Mouse (Mus musculus): ENCODE data around the gene Camk2g. TPM values are rescaled to one million over a fixed set of nuclear protein-coding genes. Genes with fewer than 3 reads are reported as not detected.
A peak's percentile ranks its signal among the peaks of the same experiment; 100 is the strongest.

The Camk2g gene
- polyA plus RNA-seq, 1 experiment from 2014 or later = 39.5 TPM

GRCm38 (mm10) chr14:20831915-20832314, 38.0 kb upstream of the Camk2g start:
- 74% methylated on average over 1 of the region's 1 CpGs for WGBS

GRCm38 (mm10) chr14:20831141-20831910, 37.4 kb upstream of the Camk2g start:
- Histone ChIP-seq H3K27me3 (ENCODE audit: control insufficient read depth, insufficient read depth, low read length) (no peaks in the 10 kb centered on the region), H3K27ac (ENCODE audit: low read depth, low read length) (no peak overlapping the region), H3K4me1 (ENCODE audit: control insufficient read depth, insufficient read depth, low read length) (no peaks in the 10 kb centered on the region), H3K4me3 (ENCODE audit: low read depth, low read length) (no peak overlapping the region), H3K36me3 (ENCODE audit: control insufficient read depth, insufficient read depth, low read length) (no peaks in the 10 kb centered on the region; the same call in 1 of the 2 replicates), H3K4me2 (no peak overlapping the region), H3K9me3 (ENCODE audit: control insufficient read depth, low read length) (no peaks in the 10 kb centered on the region), H3K9ac (ENCODE audit: low read length) (no peak overlapping the region)
- DNase-seq (ENCODE audit: low spot score, missing footprints) = no peak
- 89% methylated on average over 9 of the region's 9 CpGs for WGBS
- ATAC-seq (ENCODE audit: low FRiP score) = no peak

More at GRCm38 (mm10) chr14:20831915-20832314, 38.0 kb upstream of the Camk2g start:
- no peak for DNase-seq (ENCODE audit: low spot score, missing footprints)
- H3K9me3 ChIP-seq (ENCODE audit: control insufficient read depth, low read length) = no peaks in the 10 kb centered on the region
- no peak for ATAC-seq (ENCODE audit: low FRiP score)
- H3K4me1 ChIP-seq (ENCODE audit: control insufficient read depth, insufficient read depth, low read length) = no peaks in the 10 kb centered on the region
- H3K4me3 ChIP-seq (ENCODE audit: low read depth, low read length) = no peak overlapping the region
- no peaks in the 10 kb centered on the region; the same call in 1 of the 2 replicates for H3K36me3 ChIP-seq (ENCODE audit: control insufficient read depth, insufficient read depth, low read length)
- no peaks in the 10 kb centered on the region for H3K27me3 ChIP-seq (ENCODE audit: control insufficient read depth, insufficient read depth, low read length)
- H3K9ac ChIP-seq (ENCODE audit: low read length) = no peak overlapping the region
- no peak overlapping the region for H3K4me2 ChIP-seq
- H3K27ac ChIP-seq (ENCODE audit: low read depth, low read length) = no peak overlapping the region

- Histone ChIP-seq H3K27ac (ENCODE audit: low read depth, low read length) (no peak overlapping the region), H3K27me3 (ENCODE audit: control insufficient read depth, insufficient read depth, low read length) (no peaks in the 10 kb centered on the region), H3K4me3 (ENCODE audit: low read depth, low read length) (no peak overlapping the region), H3K4me1 (ENCODE audit: control insufficient read depth, insufficient read depth, low read length) (no peaks in the 10 kb centered on the region), H3K9me3 (ENCODE audit: control insufficient read depth, low read length) (no peaks in the 10 kb centered on the region), H3K4me2 (no peak overlapping the region), H3K36me3 (ENCODE audit: control insufficient read depth, insufficient read depth, low read length) (no peaks in the 10 kb centered on the region; the same call in 1 of the 2 replicates), H3K9ac (ENCODE audit: low read length) (no peak overlapping the region)
- WGBS = 86% methylated on average over 12 of the region's 12 CpGs
- DNase-seq (ENCODE audit: low spot score, missing footprints) = no peak
- ATAC-seq (ENCODE audit: low FRiP score) = no peak
Measured at GRCm38 (mm10) chr14:20829523-20830366, 35.9 kb upstream of the Camk2g start.

GRCm38 (mm10) chr14:20828524-20828923, 34.6 kb upstream of the Camk2g start:
- no peaks in the 10 kb centered on the region for H3K36me3 ChIP-seq (ENCODE audit: control insufficient read depth, insufficient read depth, low read length)
- H3K9me3 ChIP-seq (ENCODE audit: control insufficient read depth, low read length) = no peaks in the 10 kb centered on the region
- ATAC-seq (ENCODE audit: low FRiP score) (no peak), DNase-seq (ENCODE audit: low spot score, missing footprints) (no peak)
- H3K4me2 ChIP-seq = no peak overlapping the region
- 91% methylated on average over 3 of the region's 3 CpGs for WGBS
- no peak overlapping the region for H3K9ac ChIP-seq (ENCODE audit: low read length)
- no peak overlapping the region for H3K4me3 ChIP-seq (ENCODE audit: low read depth, low read length)
- no peaks in the 10 kb centered on the region for H3K4me1 ChIP-seq (ENCODE audit: control insufficient read depth, insufficient read depth, low read length)
- no peak overlapping the region for H3K27ac ChIP-seq (ENCODE audit: low read depth, low read length)
- no peaks in the 10 kb centered on the region for H3K27me3 ChIP-seq (ENCODE audit: control insufficient read depth, insufficient read depth, low read length)

GRCm38 (mm10) chr14:20827491-20827890, 33.6 kb upstream of the Camk2g start:
- ATAC-seq (ENCODE audit: low FRiP score) = no peak
- H3K4me1 ChIP-seq (ENCODE audit: control insufficient read depth, insufficient read depth, low read length) = no peaks in the 10 kb centered on the region
- no peak overlapping the region for H3K4me2 ChIP-seq
- no peaks in the 10 kb centered on the region for H3K9me3 ChIP-seq (ENCODE audit: control insufficient read depth, low read length)
- WGBS = 88% methylated on average over 5 of the region's 5 CpGs
- DNase-seq (ENCODE audit: low spot score, missing footprints) = no peak
- no peak overlapping the region for H3K27ac ChIP-seq (ENCODE audit: low read depth, low read length)
- H3K4me3 ChIP-seq (ENCODE audit: low read depth, low read length) = no peak overlapping the region
- no peaks in the 10 kb centered on the region for H3K27me3 ChIP-seq (ENCODE audit: control insufficient read depth, insufficient read depth, low read length)
- H3K9ac ChIP-seq (ENCODE audit: low read length) = no peak overlapping the region
- H3K36me3 ChIP-seq (ENCODE audit: control insufficient read depth, insufficient read depth, low read length) = no peaks in the 10 kb centered on the region

GRCm38 (mm10) chr14:20827061-20827460, 33.2 kb upstream of the Camk2g start:
- no peak overlapping the region for H3K27ac ChIP-seq (ENCODE audit: low read depth, low read length)
- DNase-seq (ENCODE audit: low spot score, missing footprints) = no peak
- no peaks in the 10 kb centered on the region for H3K36me3 ChIP-seq (ENCODE audit: control insufficient read depth, insufficient read depth, low read length)
- H3K9ac ChIP-seq (ENCODE audit: low read length) = no peak overlapping the region
- no peak overlapping the region for H3K4me2 ChIP-seq
- WGBS = 85% methylated on average over 8 of the region's 8 CpGs
- no peaks in the 10 kb centered on the region for H3K4me1 ChIP-seq (ENCODE audit: control insufficient read depth, insufficient read depth, low read length)
- no peak for ATAC-seq (ENCODE audit: low FRiP score)
- H3K27me3 ChIP-seq (ENCODE audit: control insufficient read depth, insufficient read depth, low read length) = no peaks in the 10 kb centered on the region
- H3K4me3 ChIP-seq (ENCODE audit: low read depth, low read length) = no peak overlapping the region
- H3K9me3 ChIP-seq (ENCODE audit: control insufficient read depth, low read length) = no peaks in the 10 kb centered on the region

- Histone ChIP-seq H3K9ac (ENCODE audit: low read length) (no peak overlapping the region), H3K27me3 (ENCODE audit: control insufficient read depth, insufficient read depth, low read length) (no peaks in the 10 kb centered on the region), H3K4me3 (ENCODE audit: low read depth, low read length) (no peak overlapping the region), H3K4me2 (no peak overlapping the region), H3K27ac (ENCODE audit: low read depth, low read length) (no peak overlapping the region), H3K4me1 (ENCODE audit: control insufficient read depth, insufficient read depth, low read length) (no peaks in the 10 kb centered on the region), H3K9me3 (ENCODE audit: control insufficient read depth, low read length) (no peaks in the 10 kb centered on the region), H3K36me3 (ENCODE audit: control insufficient read depth, insufficient read depth, low read length) (no peaks in the 10 kb centered on the region)
- no peak for ATAC-seq (ENCODE audit: low FRiP score)
- no peak for DNase-seq (ENCODE audit: low spot score, missing footprints)
- WGBS = 92% methylated on average over 2 of the region's 2 CpGs
Measured at GRCm38 (mm10) chr14:20825516-20825915, 31.6 kb upstream of the Camk2g start.

GRCm38 (mm10) chr14:20824517-20824916, 30.6 kb upstream of the Camk2g start:
- no peak overlapping the region for H3K9ac ChIP-seq (ENCODE audit: low read length)
- DNase-seq (ENCODE audit: low spot score, missing footprints) (peak; percentile 68), ATAC-seq (ENCODE audit: low FRiP score) (no peak)
- no peaks in the 10 kb centered on the region for H3K4me1 ChIP-seq (ENCODE audit: control insufficient read depth, insufficient read depth, low read length)
- no peaks in the 10 kb centered on the region for H3K36me3 ChIP-seq (ENCODE audit: control insufficient read depth, insufficient read depth, low read length)
- no peak overlapping the region for H3K4me2 ChIP-seq
- no peaks in the 10 kb centered on the region for H3K9me3 ChIP-seq (ENCODE audit: control insufficient read depth, low read length)
- H3K27ac ChIP-seq (ENCODE audit: low read depth, low read length) = no peak overlapping the region
- H3K4me3 ChIP-seq (ENCODE audit: low read depth, low read length) = no peak overlapping the region
- WGBS = 78% methylated on average over 1 of the region's 1 CpGs
- H3K27me3 ChIP-seq (ENCODE audit: control insufficient read depth, insufficient read depth, low read length) = no peaks in the 10 kb centered on the region

- H3K27ac ChIP-seq (ENCODE audit: low read depth, low read length) = no peak overlapping the region
- no peak overlapping the region for H3K9ac ChIP-seq (ENCODE audit: low read length)
- no peaks in the 10 kb centered on the region for H3K27me3 ChIP-seq (ENCODE audit: control insufficient read depth, insufficient read depth, low read length)
- no peaks in the 10 kb centered on the region for H3K4me1 ChIP-seq (ENCODE audit: control insufficient read depth, insufficient read depth, low read length)
- WGBS = 88% methylated on average over 3 of the region's 3 CpGs
- peak; percentile 10 for DNase-seq (ENCODE audit: low spot score, missing footprints)
- ATAC-seq (ENCODE audit: low FRiP score) = no peak
- H3K4me2 ChIP-seq = no peak overlapping the region
- no peaks in the 10 kb centered on the region for H3K9me3 ChIP-seq (ENCODE audit: control insufficient read depth, low read length)
- H3K36me3 ChIP-seq (ENCODE audit: control insufficient read depth, insufficient read depth, low read length) = no peaks in the 10 kb centered on the region
- H3K4me3 ChIP-seq (ENCODE audit: low read depth, low read length) = no peak overlapping the region
Measured at GRCm38 (mm10) chr14:20815448-20815847, 21.6 kb upstream of the Camk2g start.
